Comparison of ENCODE assay signal across 8 mouse cellular contexts in genomic region chr9:57439522-57440295, GRCm38 (mm10). TPM values are rescaled to one million over a fixed set of nuclear protein-coding genes. Genes with fewer than 3 reads are reported as not detected.
DNase-seq lines count a peak whose midpoint lies in the region; ATAC-seq and TF ChIP-seq lines count a peak whose summit lies in the region.

Ppcdc (minus strand) TSS chr9:57440124.

- ATAC-seq in forebrain, embryonic 12.5 days (ENCODE audit: low FRiP score) = peak; percentile 96
- ATAC-seq in heart, postnatal 0 days (ENCODE audit: insufficient read depth, low read depth) = peak; percentile 98
- peak; percentile 97 for ATAC-seq in liver, embryonic 16.5 days (ENCODE audit: low read depth)
- peak; percentile 97 for ATAC-seq in neural tube, embryonic 13.5 days (ENCODE audit: low read depth)

- peak; percentile 87 for TF ChIP-seq POLR2A in testis, adult 2 months (IDR thresholded peaks at IDR 0.05; ENCODE audit: control insufficient read depth, low read depth, low read length)

- H3K9me3 ChIP-seq in E14TG2a.4 (ENCODE audit: low read length) = no peaks in the 10 kb centered on the region
- H3K9me3 ChIP-seq in forebrain, embryonic 12.5 days = no peaks in the 10 kb centered on the region
- no peaks in the 10 kb centered on the region for H3K9me3 ChIP-seq in heart, postnatal 0 days (replicated peaks; ENCODE audit: control insufficient read depth, low read length)
- H3K9me3 ChIP-seq in liver, embryonic 16.5 days (replicated peaks; ENCODE audit: control insufficient read depth, low read length) = no peaks in the 10 kb centered on the region
- no peaks in the 10 kb centered on the region for H3K9me3 ChIP-seq in neural tube, embryonic 13.5 days

- H3K36me3 ChIP-seq in E14TG2a.4 (ENCODE audit: insufficient read depth, low read length) = peaks cover 75% of the 10 kb centered on the region
- peaks cover 17% of the 10 kb centered on the region for H3K36me3 ChIP-seq in forebrain, embryonic 12.5 days (replicated peaks)
- H3K36me3 ChIP-seq in heart, postnatal 0 days (replicated peaks; ENCODE audit: control insufficient read depth, insufficient read depth, low read length) = no peaks in the 10 kb centered on the region
- peaks cover 2% of the 10 kb centered on the region; the same call in 1 of the 2 replicates for H3K36me3 ChIP-seq in liver, embryonic 16.5 days (ENCODE audit: control insufficient read depth, insufficient read depth)
- peaks cover 30% of the 10 kb centered on the region for H3K36me3 ChIP-seq in neural tube, embryonic 13.5 days
- H3K36me3 ChIP-seq in testis, adult 2 months (ENCODE audit: control insufficient read depth, insufficient read depth, low read length) = no peaks in the 10 kb centered on the region

- 3% methylated on average over 32 of the region's 32 CpGs for WGBS in forebrain, embryonic 12.5 days
- 2% methylated on average over 32 of the region's 32 CpGs for WGBS in heart, postnatal 0 days
- WGBS in liver, embryonic 16.5 days (ENCODE audit: insufficient replicate concordance) = 2% methylated on average over 32 of the region's 32 CpGs
- 3% methylated on average over 32 of the region's 32 CpGs for WGBS in neural tube, embryonic 13.5 days

- H3K27me3 ChIP-seq in E14TG2a.4 (ENCODE audit: insufficient read depth, low read length) = no peaks in the 10 kb centered on the region
- no peaks in the 10 kb centered on the region for H3K27me3 ChIP-seq in forebrain, embryonic 12.5 days
- H3K27me3 ChIP-seq in heart, postnatal 0 days (ENCODE audit: control insufficient read depth, insufficient read depth, low read length) = no peaks in the 10 kb centered on the region
- H3K27me3 ChIP-seq in liver, embryonic 16.5 days (ENCODE audit: control insufficient read depth, insufficient read depth, low read depth, low read length) = no peaks in the 10 kb centered on the region
- H3K27me3 ChIP-seq in neural tube, embryonic 13.5 days = no peaks in the 10 kb centered on the region
- H3K27me3 ChIP-seq in testis, adult 2 months (ENCODE audit: control insufficient read depth, insufficient read depth, low read length) = no peaks in the 10 kb centered on the region

- H3K9ac ChIP-seq in forebrain, embryonic 12.5 days = peak within 1 kb of the TSS; percentile 63
- peak within 1 kb of the TSS; percentile 43 for H3K9ac ChIP-seq in heart, postnatal 0 days (replicated peaks; ENCODE audit: low read depth, low read length)
- H3K9ac ChIP-seq in liver, embryonic 16.5 days (ENCODE audit: low read depth, low read length) = peak within 1 kb of the TSS; percentile 74
- peak within 1 kb of the TSS; percentile 74 for H3K9ac ChIP-seq in neural tube, embryonic 13.5 days

- H3K4me2 ChIP-seq in forebrain, embryonic 12.5 days = peak within 1 kb of the TSS; percentile 65
- peak within 1 kb of the TSS; percentile 62 for H3K4me2 ChIP-seq in heart, postnatal 0 days (ENCODE audit: low read depth, low read length)
- peak within 1 kb of the TSS; percentile 70 for H3K4me2 ChIP-seq in liver, embryonic 16.5 days (ENCODE audit: low read depth, low read length)
- H3K4me2 ChIP-seq in neural tube, embryonic 13.5 days = peak within 1 kb of the TSS; percentile 66

- peak within 1 kb of the TSS; percentile 83 for H3K4me3 ChIP-seq in E14TG2a.4 (replicated peaks; ENCODE audit: low read length)
- H3K4me3 ChIP-seq in forebrain, embryonic 12.5 days (replicated peaks) = peak within 1 kb of the TSS; percentile 53
- H3K4me3 ChIP-seq in heart, postnatal 0 days (ENCODE audit: low read depth, low read length) = peak within 1 kb of the TSS; percentile 45
- peak within 1 kb of the TSS; percentile 68 for H3K4me3 ChIP-seq in liver, embryonic 16.5 days (ENCODE audit: low read depth, low read length)
- peak within 1 kb of the TSS; percentile 52 for H3K4me3 ChIP-seq in neural tube, embryonic 13.5 days
- H3K4me3 ChIP-seq in testis, adult 2 months (ENCODE audit: control insufficient read depth, low read depth, low read length) = peak within 1 kb of the TSS; percentile 93

- H3K4me1 ChIP-seq in E14TG2a.4 (replicated peaks; ENCODE audit: low read depth, low read length) = peaks cover 75% of the 10 kb centered on the region
- H3K4me1 ChIP-seq in forebrain, embryonic 12.5 days = peaks cover 5% of the 10 kb centered on the region
- peaks cover 6% of the 10 kb centered on the region for H3K4me1 ChIP-seq in heart, postnatal 0 days (ENCODE audit: control insufficient read depth, insufficient read depth)
- H3K4me1 ChIP-seq in liver, embryonic 16.5 days (ENCODE audit: control insufficient read depth, low read depth, low read length) = peaks cover 9% of the 10 kb centered on the region
- H3K4me1 ChIP-seq in neural tube, embryonic 13.5 days (replicated peaks) = peaks cover 9% of the 10 kb centered on the region
- peaks cover 2% of the 10 kb centered on the region; the same call in 1 of the 2 replicates for H3K4me1 ChIP-seq in testis, adult 2 months (ENCODE audit: control insufficient read depth, insufficient read depth, low read length)

- TF ChIP-seq EP300 in heart, postnatal 0 days (IDR thresholded peaks at IDR 0.05; ENCODE audit: low read depth) = no peak; the same call in 1 of the 2 replicates

- peak within 1 kb of the TSS; percentile 61; the same call in 1 of the 2 replicates for H3K27ac ChIP-seq in forebrain, embryonic 12.5 days
- H3K27ac ChIP-seq in heart, postnatal 0 days (ENCODE audit: low read depth) = peak within 1 kb of the TSS; percentile 50
- H3K27ac ChIP-seq in liver, embryonic 16.5 days (ENCODE audit: low read length) = peak within 1 kb of the TSS; percentile 71
- peak within 1 kb of the TSS; percentile 54 for H3K27ac ChIP-seq in neural tube, embryonic 13.5 days (replicated peaks)
- peak within 1 kb of the TSS; percentile 82 for H3K27ac ChIP-seq in testis, adult 2 months (ENCODE audit: control insufficient read depth, insufficient read depth, low read depth, low read length)

- TF ChIP-seq CTCF in E14TG2a.4 (conservative IDR thresholded peaks at IDR 0.05; ENCODE audit: low read length) = no peak
- TF ChIP-seq CTCF in heart, postnatal 0 days (IDR thresholded peaks at IDR 0.05; ENCODE audit: low read depth) = no peak
- no peak for TF ChIP-seq CTCF in testis, adult 2 months (IDR thresholded peaks at IDR 0.05; ENCODE audit: control insufficient read depth, insufficient read depth, insufficient replicate concordance, low read depth, low read length)

- DNase-seq in c-Kit-positive CD71-positive TER-119-positive erythroid progenitor cells, embryonic 14.5 days (ENCODE audit: low spot score) = peak; percentile 92
- peak; percentile 97 for DNase-seq in heart, postnatal 0 days (ENCODE audit: low spot score)
- DNase-seq in kidney, postnatal 4 days = peak; percentile 90 to 94

RNA-seq across cellular contexts. Expression of gene Ppcdc, which starts in this region (rescaled TPM):
- polyA plus RNA-seq in forebrain, embryonic 12.5 days (2016; fragmentation: Nextera tagmentation; extraction: Ambion mirVana) = 24.4 and 24.7 TPM in 2 replicates
- total RNA-seq in heart, postnatal 0 days (2014; rRNA removed; ENCODE audit: low replicate concordance) = 14.0 and 14.1 TPM in 2 replicates
- 14.1 and 14.3 TPM in 2 replicates for polyA plus RNA-seq in heart, postnatal 0 days (2015; fragmentation: Nextera tagmentation; extraction: Ambion mirVana)
- polyA plus RNA-seq in liver, embryonic 16.5 days (2015; fragmentation: Nextera tagmentation; extraction: Ambion mirVana) = 9.0 and 10.4 TPM in 2 replicates
- 22.8 and 23.6 TPM in 2 replicates for polyA plus RNA-seq in neural tube, embryonic 13.5 days (2015; fragmentation: Nextera tagmentation; extraction: Ambion mirVana)
- 37.5 and 39.1 TPM in 2 replicates for polyA plus RNA-seq in testis, adult 2 months (2012; rRNA removed)

Comparison
In these comparisons a context has a peak if more than half of its experiments do, and no peak if none do; other contexts are left out.
1. Peak in every context shown above with its lines: DNase-seq, ATAC-seq, H3K4me3 ChIP-seq and H3K27ac ChIP-seq.